Mouse (Mus musculus) urinary bladder, adult 18-20 months (tissue): ENCODE measurements around the gene Vcp.

ENCODE experiments used
- DNase-seq, 2 experiments: peaks; one replicate each; pipeline ENCODE4 v3.0.0; 2022; ENCODE audit warnings: low spot score in 2 of 2, mixed read lengths in 2 of 2

Gene Vcp

DNA sequence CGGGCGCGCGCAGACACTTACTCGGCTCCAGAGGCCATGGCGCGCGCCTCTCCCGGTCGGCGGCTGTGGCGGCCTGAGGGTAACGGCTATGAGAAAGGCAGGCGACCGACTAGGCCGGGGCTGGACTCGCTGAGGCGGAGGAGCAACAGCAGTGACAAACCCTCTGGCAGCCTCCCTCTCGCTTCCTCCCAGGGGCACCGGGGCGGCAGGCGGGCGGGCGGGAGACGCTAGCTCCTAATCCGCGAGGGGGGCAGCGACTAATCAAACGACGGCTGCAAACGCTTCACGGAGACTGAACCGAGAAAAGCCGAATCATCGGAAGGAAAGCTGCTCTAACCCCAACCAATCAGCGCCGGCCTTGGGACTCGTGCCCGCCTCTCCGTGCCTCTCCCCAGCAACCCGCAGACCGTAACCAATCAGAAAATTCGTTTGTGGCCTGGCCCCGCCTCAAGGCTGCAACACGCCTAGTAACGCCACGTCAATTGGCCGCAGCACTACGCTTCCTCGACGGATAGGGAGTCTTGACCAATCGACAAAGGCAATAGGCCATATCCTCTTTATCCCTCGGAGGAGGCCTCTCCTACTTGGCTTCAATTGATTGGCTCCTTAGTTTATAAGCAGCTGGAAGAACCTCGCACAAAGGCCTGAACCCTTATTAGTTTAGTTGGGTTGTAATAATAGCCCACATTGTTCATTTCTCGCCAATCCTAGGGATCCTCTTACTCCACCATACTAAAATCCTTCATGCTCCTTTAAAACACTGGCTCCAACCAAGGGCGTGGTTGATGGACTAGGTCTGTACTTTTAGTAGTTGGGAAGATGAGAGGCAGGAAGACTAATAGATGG is at the start of gene Vcp:
Gene Vcp, minus strand, starts transcription at position 367 of the 846 bp plus-strand sequence.
- DNase-seq, result peak; percentile 97 to 99

DNA sequence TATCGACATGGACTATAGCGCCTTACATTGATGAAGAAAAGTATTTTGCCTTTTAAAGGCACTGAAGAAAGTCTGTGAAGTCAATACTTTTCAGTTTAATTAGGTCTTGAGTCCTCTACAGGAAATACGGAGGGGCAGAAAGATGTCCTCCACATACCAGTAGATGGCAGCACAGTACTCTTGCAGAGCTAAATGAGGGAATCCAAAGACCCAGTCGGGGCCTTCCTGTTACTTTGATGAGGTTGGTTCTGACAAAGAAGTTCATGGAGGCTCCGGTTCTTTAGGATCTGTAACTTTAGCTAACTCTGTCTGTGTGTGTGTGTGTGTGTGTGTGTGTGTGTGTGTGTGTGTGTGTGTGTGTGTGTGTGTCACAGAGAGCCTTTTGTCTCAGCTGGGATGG is 46.9 kb upstream of the Vcp start:
- DNase-seq, result peak in 1 of 2 experiments; percentile 57

DNA sequence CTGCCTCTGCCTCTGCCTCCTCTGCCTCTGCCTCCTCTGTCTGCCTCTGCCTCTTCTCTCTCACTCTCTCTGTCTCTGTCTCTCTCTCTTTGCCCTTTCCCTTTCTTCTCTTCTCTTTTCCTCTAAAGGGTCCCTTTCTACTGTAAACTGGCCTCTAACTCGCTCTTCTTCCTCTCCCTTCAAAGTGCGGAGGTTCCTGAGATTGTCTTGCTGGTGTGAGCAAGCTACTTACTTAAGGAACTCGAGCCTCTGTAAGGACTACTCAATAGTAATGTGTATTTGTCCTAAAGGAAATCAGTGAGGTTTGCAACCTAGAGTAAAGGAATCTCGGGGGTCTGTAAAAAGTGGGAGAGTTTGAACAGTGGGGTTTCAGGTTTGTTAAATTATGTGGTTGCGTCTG is 46.3 kb upstream of the Vcp start:
- no peak for DNase-seq

DNA sequence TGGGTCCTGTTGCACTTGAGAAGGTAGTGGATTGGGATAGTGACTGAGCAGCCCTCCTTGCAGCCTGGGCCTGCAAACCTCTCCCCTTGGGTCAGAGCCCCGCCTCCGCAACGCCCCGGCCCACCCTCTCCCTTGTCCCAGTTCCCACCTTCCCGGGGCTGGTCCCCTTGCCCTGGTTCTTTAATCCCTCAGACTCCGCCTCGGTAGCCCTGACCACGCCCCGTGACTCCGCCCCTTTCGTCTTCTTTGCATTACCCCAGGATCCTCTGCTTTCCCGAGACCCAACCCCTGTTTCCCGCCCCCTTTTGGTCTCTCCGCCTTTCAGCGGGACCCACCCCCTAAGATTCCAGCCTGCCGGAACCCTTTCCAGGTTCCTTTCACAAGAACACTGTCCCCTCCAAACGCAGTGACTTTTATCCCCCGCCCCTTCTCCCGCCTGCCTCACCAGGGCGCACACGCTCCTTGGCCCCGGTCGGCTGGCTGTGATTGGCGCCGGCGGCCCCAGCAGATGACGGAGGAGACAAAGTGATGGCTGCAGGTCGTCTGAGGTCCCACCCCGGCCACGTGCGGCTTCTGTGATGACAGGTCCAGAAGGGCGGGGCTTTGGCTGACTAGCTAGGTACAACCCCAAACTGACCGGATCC is 45.5 kb upstream of the Vcp start, which contains the start of gene Fam214b:
Gene Fam214b, minus strand, starts transcription at position 562 of the 644 bp plus-strand sequence.
- DNase-seq, result peak; percentile 99 to 100

DNA sequence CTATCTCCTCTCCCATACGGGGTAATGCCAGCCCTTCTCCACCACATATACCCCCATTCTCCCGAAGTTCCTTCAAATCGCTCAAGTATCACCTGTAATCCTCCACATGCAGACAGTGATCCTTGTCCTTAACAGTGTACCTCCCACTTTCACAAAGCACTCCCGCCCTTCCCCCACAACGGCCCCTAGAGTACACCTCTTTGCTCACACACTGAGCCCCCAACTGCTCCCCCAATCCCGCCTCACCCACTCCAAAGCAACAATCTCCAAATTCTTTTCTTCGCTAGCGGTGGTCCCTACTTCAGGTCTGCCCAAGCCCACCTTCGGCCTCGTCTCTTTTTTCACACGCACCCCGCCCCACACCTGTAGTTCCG is 45.0 kb upstream of the Vcp start:
- no peak for DNase-seq

DNA sequence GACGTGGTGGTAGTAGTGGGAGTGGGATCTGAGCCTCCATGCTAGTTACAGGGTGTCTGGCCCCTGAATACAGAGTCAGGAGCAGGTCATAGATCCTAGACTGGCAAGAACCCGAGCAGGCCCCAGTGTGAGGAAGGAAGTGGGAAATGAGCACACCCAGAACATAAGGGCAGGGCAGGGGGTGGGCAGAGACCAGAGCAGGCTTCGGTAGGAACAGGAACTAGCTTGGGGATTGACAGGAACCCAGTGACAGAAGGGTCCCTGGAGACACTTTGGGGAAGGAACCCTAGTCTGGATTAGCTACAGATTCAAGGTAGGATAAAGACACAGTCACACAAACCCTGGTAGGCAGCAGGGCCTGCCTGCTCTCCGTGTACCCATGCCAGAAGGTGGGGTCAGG is 44.4 kb upstream of the Vcp start:
- DNase-seq, result peak in 1 of 2 experiments; percentile 31

DNA sequence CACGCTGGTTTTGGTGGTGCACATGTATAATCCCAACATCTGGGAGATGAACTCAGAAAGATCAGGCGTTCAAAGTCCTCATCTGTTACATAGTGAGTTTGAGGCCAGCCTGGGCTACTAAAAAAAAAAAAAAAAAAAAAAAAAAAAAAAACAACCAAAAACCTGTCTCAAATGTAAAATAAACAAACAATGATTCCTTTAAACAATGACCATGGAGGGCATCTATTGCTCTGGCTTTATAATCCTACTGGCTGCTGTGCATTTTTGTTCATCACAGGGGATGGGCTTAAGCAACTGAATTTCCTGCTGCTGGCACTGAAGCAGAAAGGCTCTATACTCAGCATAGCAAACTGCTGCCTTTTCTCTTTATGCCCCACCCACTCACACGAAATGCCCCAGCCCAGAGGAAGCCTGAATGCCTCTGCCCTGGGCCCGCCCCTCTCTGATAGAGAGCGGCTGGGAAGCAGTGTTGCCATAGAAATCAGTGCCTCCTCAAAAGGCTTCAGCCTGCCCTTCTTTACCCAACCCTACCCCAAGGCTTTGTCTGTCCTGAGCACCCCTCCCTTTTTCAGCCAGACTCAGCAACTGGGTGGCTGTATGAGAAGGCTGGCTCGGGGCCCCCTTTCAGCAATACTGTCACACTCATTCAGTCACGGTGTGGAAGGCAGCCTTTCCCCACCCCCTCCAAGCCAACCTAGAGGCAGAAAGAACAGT is 43.5 kb upstream of the Vcp start:
- DNase-seq, result peak in 1 of 2 experiments; percentile 57

DNA sequence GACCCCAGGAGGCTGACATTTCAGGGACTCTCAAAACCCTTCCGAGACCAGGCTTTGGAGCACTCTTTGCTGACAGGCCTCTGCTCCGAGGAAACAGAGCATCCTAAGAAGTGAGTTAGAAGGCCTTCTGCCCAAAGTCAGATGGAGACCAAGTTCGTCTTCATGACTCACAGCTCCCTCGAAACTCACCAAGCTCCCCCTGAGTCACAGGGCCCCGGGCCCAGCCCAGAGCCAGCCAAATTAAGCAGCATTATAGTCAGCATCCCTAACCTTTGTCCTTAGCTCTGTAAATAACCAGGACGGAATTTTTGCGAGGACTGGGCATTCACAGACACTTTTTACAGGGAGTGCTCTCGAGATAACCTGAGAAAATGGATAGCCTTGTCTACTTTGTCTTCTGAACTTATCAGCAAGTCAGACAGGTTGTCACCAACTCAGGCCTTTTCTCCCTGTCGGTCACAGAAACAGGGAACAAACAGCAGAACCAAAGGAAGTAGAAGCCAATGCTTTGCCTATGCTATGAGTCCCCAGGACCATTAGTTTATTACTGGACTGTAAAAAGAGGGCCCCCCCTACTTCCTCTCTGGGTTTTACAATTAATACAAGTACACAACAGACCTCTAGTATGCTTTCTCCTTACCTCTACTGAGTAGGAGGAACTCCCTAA is 40.7 kb upstream of the Vcp start:
- DNase-seq, result no peak

DNA sequence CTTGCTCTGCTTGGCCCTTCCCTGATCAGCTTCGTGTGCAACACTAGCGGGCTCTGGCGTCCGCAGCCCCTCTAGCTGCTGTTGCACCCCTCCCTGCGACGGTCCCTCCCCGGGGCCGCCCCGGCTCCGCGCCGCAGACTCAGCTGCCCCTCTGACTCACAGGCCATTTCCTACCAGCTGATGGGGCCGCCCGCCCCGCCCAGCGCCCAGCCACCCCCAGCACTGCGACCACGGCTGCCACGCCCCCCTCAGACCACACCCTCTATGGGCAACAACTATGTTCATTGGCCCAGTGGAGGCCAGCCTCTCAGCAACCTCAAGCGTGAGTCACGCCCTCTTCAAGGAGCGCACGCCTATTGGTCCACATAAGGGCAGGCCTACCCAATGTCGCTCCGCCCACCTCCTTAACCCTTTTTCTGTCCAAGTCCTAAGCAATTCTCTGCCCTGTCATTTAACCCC is 39.8 kb upstream of the Vcp start:
- DNase-seq, result peak; percentile 82 to 95

DNA sequence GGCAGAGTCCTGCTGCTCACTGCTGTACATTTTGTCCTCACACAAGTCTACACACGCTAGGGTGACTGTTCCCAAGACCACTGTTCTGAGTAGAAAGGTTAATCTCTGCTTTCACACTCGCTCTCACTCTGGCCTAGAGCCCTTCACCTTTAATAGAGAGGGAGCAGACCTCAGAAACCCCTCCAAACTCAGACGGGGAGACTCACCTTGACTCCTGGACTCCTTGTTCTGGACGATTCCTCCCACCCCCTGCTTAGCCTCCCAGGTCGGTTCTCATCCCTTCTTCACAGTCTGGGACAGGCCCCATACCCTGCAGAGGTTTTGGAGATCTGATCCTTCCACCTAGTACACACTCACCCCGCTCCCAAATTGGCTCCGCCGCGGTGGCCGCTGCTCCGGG is 39.3 kb upstream of the Vcp start:
- DNase-seq, result peak in 1 of 2 experiments; percentile 31

DNA sequence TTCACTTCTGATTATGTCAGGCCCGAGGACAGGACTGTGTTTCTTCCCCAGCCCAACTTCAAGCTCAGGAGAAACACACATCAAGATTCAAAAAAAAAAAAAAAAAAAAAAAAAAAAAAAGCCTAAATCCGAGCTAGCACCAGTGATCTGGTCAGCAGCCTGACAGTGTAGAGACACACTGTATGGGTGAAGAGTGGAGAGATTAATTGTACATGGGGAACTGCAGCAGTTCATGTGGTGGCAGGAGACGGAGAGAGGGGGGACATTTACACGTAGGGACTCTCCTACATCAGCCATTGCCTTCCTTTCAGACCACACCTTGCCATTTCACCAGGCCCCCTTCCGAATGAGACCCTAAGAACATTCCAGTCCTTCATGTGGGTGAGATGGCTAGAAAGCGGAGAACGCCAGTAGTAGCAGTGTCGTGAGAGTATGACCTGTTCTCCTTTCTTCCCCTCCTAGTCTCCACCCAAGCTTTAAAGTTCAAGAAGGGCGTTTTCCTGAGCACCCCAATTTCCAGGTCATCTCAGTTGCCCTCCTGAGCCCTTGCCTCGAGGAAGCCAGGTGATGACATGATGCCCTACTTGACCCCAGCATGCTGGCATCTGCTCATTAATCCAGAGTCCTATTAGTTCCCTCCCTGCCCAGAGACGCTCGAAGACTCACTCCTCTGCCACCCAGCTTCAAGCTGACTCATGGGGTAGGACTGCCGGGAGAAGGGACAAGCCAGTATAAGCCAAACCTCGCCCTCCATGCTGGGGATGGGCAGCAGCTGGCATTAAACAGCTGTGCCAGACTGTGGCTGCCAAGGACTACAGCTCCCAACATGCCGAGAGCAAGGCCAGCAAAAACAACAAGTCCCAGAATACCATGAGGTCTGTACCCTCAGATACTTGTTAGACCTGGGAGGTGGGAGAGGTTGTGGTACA is 38.5 kb upstream of the Vcp start:
- peak; percentile 44 to 59 for DNase-seq

DNA sequence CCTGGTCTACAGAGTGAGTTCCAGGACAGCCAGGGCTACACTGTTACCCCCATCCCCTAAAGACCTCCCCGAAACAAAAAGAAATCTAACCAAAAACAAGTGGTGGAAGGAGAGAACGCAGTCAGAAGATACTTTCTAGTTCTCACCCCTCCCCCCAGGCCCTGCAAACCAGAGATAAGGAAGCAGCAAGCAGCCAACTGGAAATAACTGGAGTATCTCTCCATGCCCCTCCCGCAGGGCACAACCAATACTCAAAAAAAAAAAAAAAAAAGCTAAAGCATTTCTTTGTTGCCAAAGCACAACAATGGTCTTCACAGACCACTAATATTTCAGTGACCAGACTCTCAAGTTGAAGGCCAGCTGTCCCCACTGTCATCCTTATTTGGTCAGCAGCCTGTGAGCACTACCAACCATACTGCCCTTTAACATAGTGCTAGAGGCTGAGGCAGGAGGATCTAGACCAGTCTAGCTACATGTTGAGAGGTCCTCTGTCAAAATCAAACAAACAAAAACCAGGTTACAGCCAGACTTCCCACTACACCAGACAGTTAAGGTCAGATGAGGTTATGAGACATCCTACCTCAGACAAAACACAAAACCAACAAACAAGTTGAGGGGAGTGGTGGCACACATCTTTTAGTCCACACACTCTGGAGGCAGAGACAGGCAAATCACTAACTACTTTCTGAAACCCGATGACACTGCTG is 37.7 kb upstream of the Vcp start:
- no peak for DNase-seq

DNA sequence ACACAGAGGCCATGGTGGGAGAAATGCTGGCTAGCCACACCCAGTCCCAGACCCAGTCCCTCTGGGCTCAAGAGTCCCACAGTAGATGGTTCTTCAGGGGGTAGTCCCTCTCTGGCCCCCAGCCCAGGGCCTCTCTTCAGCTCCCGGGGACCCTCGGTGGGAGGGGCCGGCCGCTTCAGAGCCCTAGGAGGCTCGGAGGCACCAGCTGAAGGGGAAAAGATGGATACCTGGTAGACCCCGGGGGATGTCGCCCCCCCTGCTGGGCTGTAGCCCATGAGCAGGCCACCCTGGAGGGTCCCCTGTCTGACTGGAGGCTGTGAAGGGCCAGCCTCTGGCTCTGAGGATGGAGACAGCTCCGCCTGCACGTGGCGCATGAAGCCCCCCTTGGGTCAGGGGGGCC is 36.0 kb upstream of the Vcp start:
- no peak for DNase-seq

DNA sequence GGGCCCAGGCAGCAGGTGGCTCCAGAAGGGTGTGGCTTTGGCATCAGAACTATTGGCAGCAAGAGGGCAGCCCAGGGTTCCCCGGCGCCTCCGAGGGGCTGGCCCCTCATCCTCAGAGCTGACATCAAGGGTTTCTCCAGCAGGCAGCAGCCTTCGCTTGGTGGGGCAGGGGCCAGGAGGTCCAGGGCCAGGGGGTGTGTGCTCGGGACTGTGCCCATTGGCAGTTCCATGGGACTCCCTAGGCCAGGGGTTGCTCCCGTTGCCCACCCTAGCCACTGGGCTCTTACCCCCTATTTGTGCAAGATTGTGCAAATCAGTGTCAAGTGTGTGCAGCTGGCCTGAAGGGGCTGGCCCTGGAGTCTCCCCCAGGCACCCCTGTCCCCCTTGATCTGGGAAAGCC is 35.5 kb upstream of the Vcp start:
- DNase-seq, result no peak

DNA sequence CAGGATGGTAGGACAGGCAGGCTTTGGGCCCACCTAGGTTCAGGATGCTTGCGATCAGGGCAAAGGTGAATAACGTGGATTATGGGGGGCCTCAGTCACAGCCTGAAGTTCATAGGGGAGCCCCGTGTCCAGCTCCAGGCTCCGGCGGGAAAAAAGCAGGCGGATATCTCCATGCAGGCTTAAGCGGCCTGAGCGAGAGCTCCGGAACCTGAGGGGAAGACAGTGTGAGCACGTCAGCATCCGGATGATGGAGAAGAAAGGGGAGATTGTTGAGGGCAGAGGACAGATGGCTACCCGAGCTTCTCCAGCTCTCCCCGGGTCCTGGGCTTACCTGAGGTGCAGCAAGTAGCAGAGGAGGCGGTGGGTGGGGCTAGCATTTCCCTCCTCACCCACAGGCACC is 33.2 kb upstream of the Vcp start:
- DNase-seq, result no peak

DNA sequence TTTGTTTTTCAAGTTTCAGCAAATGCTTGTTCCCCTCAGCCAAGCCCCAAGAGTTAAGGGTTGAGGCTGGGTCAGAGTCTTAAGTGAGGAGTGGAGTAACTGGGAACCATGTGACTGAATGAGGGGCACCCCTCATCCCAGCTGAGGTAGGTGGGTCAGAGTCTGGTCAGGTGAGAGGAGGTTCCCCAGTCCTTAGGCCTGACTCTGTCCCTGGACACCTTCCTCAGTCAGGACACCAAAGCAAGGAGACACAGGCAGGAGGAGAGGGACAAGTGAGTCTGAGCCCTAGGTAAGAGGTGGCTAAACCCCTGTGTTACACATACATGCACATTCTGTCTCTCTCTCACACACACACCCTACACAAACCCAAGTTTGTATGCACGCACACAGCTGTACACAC is 32.2 kb upstream of the Vcp start:
- no peak for DNase-seq

DNA sequence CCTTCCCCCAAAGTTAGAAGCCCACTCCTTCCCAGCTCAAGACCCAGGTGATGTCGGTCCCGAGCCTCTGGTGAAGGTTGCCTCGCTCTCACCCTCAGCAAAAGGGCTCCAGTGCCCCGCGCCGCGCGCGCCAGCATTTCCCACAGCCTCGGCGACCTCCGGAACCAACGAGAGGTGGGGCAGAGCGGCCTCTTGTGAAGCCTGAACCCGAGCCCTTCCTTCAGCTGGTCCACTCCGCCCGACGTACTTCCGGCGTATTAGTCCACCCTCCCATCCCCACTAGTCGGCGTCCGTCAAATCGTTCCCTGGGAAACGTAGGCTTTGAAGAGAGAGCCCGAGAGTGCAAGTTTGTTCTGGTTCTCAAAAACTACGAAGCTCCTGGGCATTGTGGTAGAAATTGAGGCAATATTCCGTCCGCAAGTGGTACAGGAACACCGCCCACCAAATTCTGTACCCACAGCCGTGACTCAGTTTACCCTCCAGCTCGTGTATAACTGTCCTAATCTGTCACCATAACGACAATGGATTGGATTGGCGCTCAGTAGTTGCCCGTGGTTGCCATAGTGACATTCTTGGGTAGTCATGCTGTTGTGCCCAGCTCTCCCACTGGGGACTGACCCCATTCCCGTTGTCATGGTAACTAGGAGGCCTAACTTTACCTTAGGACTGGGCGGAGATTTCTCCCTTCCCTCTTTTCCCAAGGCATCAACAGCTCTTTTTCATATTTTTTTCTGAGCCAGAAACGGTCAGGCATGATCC is 31.1 kb upstream of the Vcp start, which contains the start of gene Stoml2:
Gene Stoml2, minus strand, starts transcription at position 474 of the 759 bp plus-strand sequence.
- peak; percentile 87 to 89 for DNase-seq

DNA sequence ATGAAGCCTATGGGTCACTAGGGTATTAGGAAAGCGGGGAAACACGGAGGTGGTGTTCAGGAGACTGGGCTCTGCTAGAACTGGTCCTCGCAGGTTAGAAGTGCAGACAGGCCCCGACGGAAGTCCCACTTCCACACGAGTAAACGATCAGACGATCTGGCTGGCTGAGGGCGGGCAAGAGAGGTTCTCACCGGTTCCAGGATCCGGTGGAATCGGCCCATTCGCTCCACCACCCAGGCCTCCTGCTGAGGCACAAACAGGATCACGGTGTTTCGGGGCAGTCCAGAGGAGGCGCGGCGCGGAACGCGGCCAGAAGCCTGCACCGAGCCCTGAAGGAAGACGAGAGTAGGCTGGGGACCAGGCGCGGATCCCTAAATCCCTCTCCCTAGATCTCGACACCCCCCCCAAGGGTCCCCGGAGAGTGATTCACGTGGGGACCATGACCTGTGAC is 30.5 kb upstream of the Vcp start:
- no peak for DNase-seq

DNA sequence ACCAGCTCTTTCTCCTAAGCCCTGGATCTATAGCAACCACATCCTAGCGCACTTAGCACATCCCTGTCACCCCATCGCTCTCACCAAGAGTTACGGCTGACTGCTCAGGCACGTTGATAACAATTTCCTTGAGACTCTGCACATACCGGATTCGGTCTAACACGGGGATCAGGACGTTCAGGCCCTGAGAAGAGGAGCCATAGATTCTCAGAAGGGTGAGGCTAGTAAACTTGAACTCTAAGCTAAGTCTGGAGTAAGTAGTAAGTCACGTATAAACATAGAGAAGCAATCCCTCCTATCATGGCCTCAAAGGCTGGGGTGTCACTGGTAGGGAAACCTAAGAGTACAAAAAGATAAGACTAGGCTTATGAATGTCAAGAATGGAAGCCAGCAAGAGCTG is 30.0 kb upstream of the Vcp start:
- DNase-seq, result no peak
